In genomic region chrX:38650404-38651039, GRCm38 (mm10) we compare ENCODE assay signal across 12 mouse cellular contexts. TPM values are rescaled to one million over a fixed set of nuclear protein-coding genes. Genes with fewer than 3 reads are reported as not detected.
DNase-seq lines count a peak whose midpoint lies in the region; ATAC-seq and TF ChIP-seq lines count a peak whose summit lies in the region.
"Had no signal": no experiment of that assay in that cellular context is flagged by ENCODE, and none has a peak within 500 bp of the region (broad histone marks: within the 10 kb centered on the region; RNA-seq: fewer than 3 reads in every experiment).

No protein-coding gene starts in this region.

- no peaks in the 10 kb centered on the region for H3K9me3 ChIP-seq in stomach, postnatal 0 days (ENCODE audit: control insufficient read depth, low read length)
- H3K9me3 ChIP-seq: hindbrain, embryonic 10.5 days had no signal

- peak; percentile 53 for TF ChIP-seq CTCF in stomach, postnatal 0 days (IDR thresholded peaks at IDR 0.05; ENCODE audit: low read depth)

- no peak for ATAC-seq in stomach, postnatal 0 days (ENCODE audit: low FRiP score, low TSS enrichment)

- no peak overlapping the region for H3K9ac ChIP-seq in stomach, postnatal 0 days (ENCODE audit: low read length)
- H3K9ac ChIP-seq: liver, embryonic 14.5 days had no signal

- H3K4me3 ChIP-seq in stomach, postnatal 0 days (ENCODE audit: low read depth, low read length), result no peak overlapping the region
- H3K4me3 ChIP-seq: hindbrain, embryonic 10.5 days had no signal

- no peak overlapping the region for H3K4me2 ChIP-seq in stomach, postnatal 0 days (replicated peaks; ENCODE audit: low read depth)

- no peak overlapping the region for H3K27ac ChIP-seq in stomach, postnatal 0 days (replicated peaks)
- H3K27ac ChIP-seq: hindbrain, embryonic 10.5 days; liver, embryonic 14.5 days had no signal

- peak; percentile 26 for DNase-seq in kidney, adult 9 months
- DNase-seq in kidney, postnatal 10 days, result no peak
- peak; percentile 30 for DNase-seq in lung, postnatal 36 days
- DNase-seq in lung, postnatal 14 days, result no peak
- peak; percentile 28 for DNase-seq in ZHBTc4 (ENCODE audit: low read depth, low spot score)
- no peak for DNase-seq in stomach, postnatal 0 days (ENCODE audit: low spot score)
- no peak for DNase-seq in left cerebral cortex, postnatal 10 days (ENCODE audit: extremely low spot score in 1 of 2, low spot score in 2 of 2)
- DNase-seq: adrenal gland, postnatal 36 days; cerebellum, adult 11-12 months; thymus, postnatal 25 days had no signal

- intact Hi-C loops in left cerebral cortex, postnatal 10 days (cut with DNase I), result no loop called here

- no peaks in the 10 kb centered on the region for H3K36me3 ChIP-seq in stomach, postnatal 0 days (ENCODE audit: control insufficient read depth, insufficient read depth, low read length)
- H3K36me3 ChIP-seq: hindbrain, embryonic 10.5 days had no signal

- H3K4me1 ChIP-seq in stomach, postnatal 0 days (replicated peaks; ENCODE audit: control insufficient read depth, insufficient read depth), result no peaks in the 10 kb centered on the region
- H3K4me1 ChIP-seq: hindbrain, embryonic 10.5 days had no signal

- 68% methylated on average over 9 of the region's 9 CpGs for WGBS in stomach, postnatal 0 days

- H3K27me3 ChIP-seq in stomach, postnatal 0 days (ENCODE audit: control insufficient read depth, insufficient read depth, low read length), result no peaks in the 10 kb centered on the region

- no peak for TF ChIP-seq EP300 in stomach, postnatal 0 days (optimal IDR thresholded peaks at IDR 0.05)

RNA-seq across cellular contexts. Expression of gene C1galt1c1, which starts 15.6 kb away (rescaled TPM):
- 53.1 and 53.2 TPM in 2 replicates for polyA plus RNA-seq in stomach, postnatal 0 days (2015; fragmentation: Nextera tagmentation; extraction: Ambion mirVana)
- total RNA-seq in left cerebral cortex, postnatal 10 days (2021), result 10 to 100 TPM; 16.0 to 17.3 TPM

RNA-seq across cellular contexts. Expression of gene Mcts1, which starts 50.1 kb away (rescaled TPM):
- polyA plus RNA-seq in stomach, postnatal 0 days (2015; fragmentation: Nextera tagmentation; extraction: Ambion mirVana), result 82.4 and 86.8 TPM in 2 replicates
- total RNA-seq in left cerebral cortex, postnatal 10 days (2021), result 10 to 100 TPM; 80.7 to 90.5 TPM

Comparison
In these comparisons a context has a peak if more than half of its experiments do, and no peak if none do; other contexts are left out.
1. DNase-seq: peak in kidney, adult 9 months (single experiment), lung, postnatal 36 days (single experiment) and ZHBTc4 (single experiment); none in kidney, postnatal 10 days (single experiment), lung, postnatal 14 days (single experiment), stomach, postnatal 0 days (single experiment) and left cerebral cortex, postnatal 10 days (0 of 2).